Mouse (Mus musculus) liver, embryonic 13.5 days (tissue): ENCODE results near the gene Olah. TPM values are rescaled to one million over a fixed set of nuclear protein-coding genes. Genes with fewer than 3 reads are reported as not detected.

Experiments used
- ATAC-seq: fragments of 200-750 bp; cut with Nextera tagmentation; 2 replicates; pipeline ENCODE4 v1.8.0; 2017; ENCODE audit warnings: low read depth, mild to moderate bottlenecking, moderate number of reproducible peaks, moderate library complexity
- DNase-seq: peaks from one replicate; pipeline ENCODE4 v3.0.0; 2022
- H3K27ac ChIP-seq: fragments of 300-500 bp; sonication (generic); 2 replicates; pipeline ENCODE4 v1.5.1; 2015; ENCODE audit warnings: moderate library complexity, mild to moderate bottlenecking, inconsistent platforms
- H3K27me3 ChIP-seq: fragments of 300-500 bp; sonication (generic); 2 replicates; pipeline ENCODE4 v1.6.1; 2015; ENCODE audit warnings: mild to moderate bottlenecking, inconsistent platforms
- H3K36me3 ChIP-seq: fragments of 300-500 bp; sonication (generic); 2 replicates; pipeline ENCODE4 v1.6.1; 2015; ENCODE audit warnings: mild to moderate bottlenecking, inconsistent platforms
- H3K4me1 ChIP-seq: fragments of 300-500 bp; sonication (generic); replicated peaks from 2 replicates; pipeline ENCODE4 v1.6.1; 2015; ENCODE audit warnings: inconsistent platforms
- H3K4me2 ChIP-seq: fragments of 300-500 bp; sonication (generic); 2 replicates; pipeline ENCODE4 v1.6.1; 2015; ENCODE audit warnings: inconsistent platforms, mild to moderate bottlenecking, moderate library complexity
- H3K4me3 ChIP-seq: fragments of 300-500 bp; sonication (generic); replicated peaks from 2 replicates; pipeline ENCODE4 v1.5.1; 2015; ENCODE audit warnings: mild to moderate bottlenecking, inconsistent platforms
- H3K9ac ChIP-seq: fragments of 300-500 bp; sonication (generic); 2 replicates; pipeline ENCODE4 v1.6.1; 2015; ENCODE audit warnings: mild to moderate bottlenecking, inconsistent platforms
- H3K9me3 ChIP-seq: fragments of 300-500 bp; sonication (generic); replicated peaks from 2 replicates; pipeline ENCODE4 v1.6.1; 2016; ENCODE audit warnings: inconsistent platforms
- WGBS: fragments of 180-500 bp; shearing (Covaris S2); methylation state at CpG from one replicate; pipeline ENCODE4 v1.1.7; 2015; ENCODE audit not compliant: insufficient replicate concordance; 5-methylcytosine and 5-hydroxymethylcytosine counted together
- polyA plus RNA-seq: library from polyadenylated mRNA; unstranded; fragments of >200 nt; fragmentation: Nextera tagmentation; extraction: Ambion mirVana; gene quantifications from 2 replicates; pipeline ENCODE4 v1.2.1, GENCODE M21; 2015

The Olah gene
- polyA plus RNA-seq, 1 experiment from 2014 or later = not detected

DNA sequence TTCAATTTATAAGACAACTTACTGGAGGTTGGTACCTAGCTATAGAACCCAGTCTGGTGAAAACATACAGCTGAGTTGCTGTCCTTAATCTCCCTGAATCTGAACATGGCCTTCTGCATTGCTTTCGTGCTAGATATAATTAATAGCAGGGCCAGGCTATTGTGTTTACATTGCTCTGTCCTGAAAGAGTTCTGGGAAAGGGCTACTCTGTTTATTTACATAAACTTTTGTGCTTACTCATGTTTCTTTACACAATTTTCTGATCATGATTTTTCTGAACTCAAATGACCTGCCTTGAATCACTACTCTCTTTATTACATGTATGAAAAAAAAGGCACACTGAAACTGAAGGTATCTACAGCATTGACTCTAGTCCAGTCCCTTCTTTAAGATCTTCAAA is 18.7 kb upstream of the Olah start:
- Histone ChIP-seq H3K9me3 (no peaks in the 10 kb centered on the region), H3K36me3 (no peaks in the 10 kb centered on the region), H3K4me2 (no peak overlapping the region), H3K27me3 (peaks cover 18% of the 10 kb centered on the region), H3K27ac (no peak overlapping the region), H3K4me3 (no peak overlapping the region), H3K9ac (no peak overlapping the region), H3K4me1 (peaks cover 13% of the 10 kb centered on the region)
- no peak for DNase-seq
- WGBS = 56% methylated on average over 1 of the region's 1 CpGs
- no peak for ATAC-seq

DNA sequence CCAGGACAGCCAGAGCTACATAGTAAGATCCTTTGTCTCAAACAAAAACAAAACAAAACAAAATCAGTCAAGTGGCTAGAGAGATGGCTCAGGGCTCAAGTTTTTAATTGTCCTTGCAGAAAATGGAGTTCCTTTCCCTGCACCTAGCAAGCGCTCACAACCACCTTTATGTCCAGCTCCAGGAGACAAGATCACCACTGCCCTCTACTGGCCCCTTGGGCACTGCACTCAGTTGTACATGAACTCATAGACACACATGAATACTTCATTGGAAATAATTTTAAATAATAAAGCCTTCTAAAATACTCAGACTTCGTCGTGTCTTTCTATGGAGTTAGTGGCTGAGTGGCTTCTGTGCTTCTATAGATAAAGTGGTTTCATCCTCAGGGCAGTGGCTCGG is 17.2 kb upstream of the Olah start:
- Histone ChIP-seq H3K27ac (no peak overlapping the region), H3K4me3 (no peak overlapping the region), H3K36me3 (no peaks in the 10 kb centered on the region), H3K4me1 (peaks cover 9% of the 10 kb centered on the region), H3K27me3 (peaks cover 18% of the 10 kb centered on the region), H3K9ac (no peak overlapping the region), H3K9me3 (no peaks in the 10 kb centered on the region), H3K4me2 (no peak overlapping the region)
- WGBS = 30% methylated on average over 4 of the region's 4 CpGs
- peak; percentile 42 for DNase-seq
- ATAC-seq = no peak

DNA sequence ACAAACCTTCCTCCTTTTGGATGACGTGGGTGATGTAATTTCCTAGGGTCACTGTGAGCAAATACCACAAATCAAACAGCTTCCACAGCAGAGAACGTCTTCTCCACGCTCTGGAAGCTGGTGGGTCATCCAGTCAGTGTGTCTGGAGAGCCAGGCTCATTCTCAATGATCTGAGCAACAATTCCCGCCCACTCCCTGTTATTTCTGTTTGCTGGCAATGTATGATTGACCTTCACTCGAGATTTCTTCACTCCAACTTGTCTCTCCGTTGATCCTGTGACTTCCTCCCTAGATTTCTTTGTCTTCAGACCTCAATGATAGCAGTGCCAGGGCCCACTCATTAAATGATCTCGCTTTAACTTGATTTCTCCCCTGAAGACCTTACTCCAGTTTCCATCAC is 10.7 kb upstream of the Olah start:
- ATAC-seq (no peak), DNase-seq (no peak)
- Histone ChIP-seq H3K27ac (no peak overlapping the region), H3K9ac (no peak overlapping the region), H3K9me3 (no peaks in the 10 kb centered on the region), H3K4me3 (no peak overlapping the region), H3K36me3 (no peaks in the 10 kb centered on the region), H3K4me1 (no peaks in the 10 kb centered on the region), H3K4me2 (no peak overlapping the region), H3K27me3 (no peaks in the 10 kb centered on the region; the same call in 1 of the 2 replicates)
- 48% methylated on average over 7 of the region's 7 CpGs for WGBS

DNA sequence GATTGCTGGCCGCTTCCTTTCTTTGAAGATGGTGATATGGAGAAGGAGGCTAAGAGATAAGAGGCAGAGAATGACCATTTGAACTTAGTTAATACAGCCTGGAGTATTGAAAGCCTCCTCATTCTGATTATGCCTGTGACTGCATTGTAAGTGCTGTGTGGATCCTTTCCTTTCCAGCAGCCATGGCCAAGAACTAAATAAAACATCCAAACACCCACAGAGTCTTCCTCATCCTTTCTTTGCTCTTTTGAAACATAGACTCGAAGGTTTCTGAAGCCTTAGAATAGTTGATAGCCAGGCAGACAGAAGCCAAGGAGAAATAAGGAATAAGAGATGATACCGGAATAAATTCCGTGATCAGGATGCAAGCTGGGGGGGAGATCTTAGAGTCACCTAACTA is 9.0 kb upstream of the Olah start:
- ATAC-seq = no peak
- no peaks in the 10 kb centered on the region for H3K4me1 ChIP-seq
- no peak overlapping the region for H3K27ac ChIP-seq

DNA sequence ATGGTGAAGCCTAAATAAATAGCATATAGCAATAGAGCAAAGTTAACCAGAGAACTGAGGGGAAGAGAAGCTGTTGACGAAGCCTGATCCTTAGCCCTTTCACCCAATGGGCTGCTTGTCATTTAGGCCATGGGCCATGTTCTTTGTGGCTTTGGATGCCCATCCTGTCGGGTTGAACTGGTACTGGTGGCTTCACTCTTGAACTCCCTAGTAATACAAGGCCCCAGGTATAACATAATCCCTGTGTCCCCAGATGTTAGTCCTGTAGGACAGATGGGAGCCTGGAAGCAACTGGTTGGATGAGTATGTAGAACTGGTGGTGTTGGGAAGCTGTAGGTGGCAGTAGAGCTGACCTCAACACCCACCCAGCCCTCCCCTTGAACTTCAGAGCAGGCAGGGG is 5.1 kb downstream of the Olah start:
- no peaks in the 10 kb centered on the region for H3K9me3 ChIP-seq
- H3K9ac ChIP-seq = no peak overlapping the region
- ATAC-seq = no peak
- H3K4me1 ChIP-seq = no peaks in the 10 kb centered on the region
- no peak overlapping the region for H3K27ac ChIP-seq
- H3K4me3 ChIP-seq = no peak overlapping the region
- no peaks in the 10 kb centered on the region for H3K36me3 ChIP-seq
- no peaks in the 10 kb centered on the region for H3K27me3 ChIP-seq
- 49% methylated on average over 2 of the region's 2 CpGs for WGBS
- no peak overlapping the region for H3K4me2 ChIP-seq
- no peak for DNase-seq

More for the DNA sequence above, 9.0 kb upstream of the Olah start:
- no peaks in the 10 kb centered on the region for H3K36me3 ChIP-seq
- 63% methylated on average over 4 of the region's 4 CpGs for WGBS
- H3K9ac ChIP-seq = no peak overlapping the region
- no peaks in the 10 kb centered on the region for H3K9me3 ChIP-seq
- no peaks in the 10 kb centered on the region for H3K27me3 ChIP-seq
- no peak overlapping the region for H3K4me2 ChIP-seq
- no peak overlapping the region for H3K4me3 ChIP-seq
- no peak for DNase-seq

DNA sequence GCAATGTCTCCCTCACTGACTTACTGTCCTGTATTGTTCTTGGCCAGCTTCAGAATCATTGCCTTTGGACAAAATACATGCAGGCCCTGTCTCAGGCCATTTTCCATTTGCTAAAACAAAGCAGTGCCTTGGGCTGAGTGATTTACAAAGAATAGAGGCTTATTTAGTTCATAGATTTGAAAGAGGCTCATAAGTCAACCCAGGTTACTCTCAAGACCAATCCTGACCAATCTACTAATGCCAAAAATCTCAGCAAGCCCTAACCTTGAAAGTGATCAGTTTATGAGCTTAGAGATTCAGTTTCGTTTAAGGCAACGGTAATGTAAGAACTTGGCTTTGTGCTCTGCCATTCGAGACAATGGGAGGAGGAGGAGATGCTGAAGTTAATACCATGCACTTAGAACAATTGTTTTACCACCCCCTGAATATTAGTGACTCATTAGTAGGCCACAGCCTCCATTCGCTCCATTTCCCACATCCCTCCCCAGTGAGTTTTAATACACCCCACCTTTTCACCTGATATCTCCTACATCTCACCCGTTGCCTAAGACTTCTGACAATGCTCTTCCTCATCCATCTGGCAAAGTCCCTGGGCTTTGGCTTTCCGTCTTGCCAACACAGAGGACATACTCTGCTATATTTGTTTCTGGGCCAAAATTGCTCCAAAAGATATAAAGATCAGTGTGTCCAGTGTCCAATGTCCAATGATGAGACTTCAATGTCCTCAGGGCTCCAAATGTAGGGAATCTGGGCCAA is 9.7 kb downstream of the Olah start:
- no peaks in the 10 kb centered on the region for H3K36me3 ChIP-seq
- ATAC-seq = no peak
- no peak overlapping the region for H3K9ac ChIP-seq
- H3K9me3 ChIP-seq = no peaks in the 10 kb centered on the region
- 56% methylated on average over 6 of the region's 6 CpGs for WGBS
- H3K4me1 ChIP-seq = no peaks in the 10 kb centered on the region
- no peak for DNase-seq
- no peak overlapping the region for H3K4me3 ChIP-seq
- no peak overlapping the region for H3K4me2 ChIP-seq
- H3K27ac ChIP-seq = no peak overlapping the region
- H3K27me3 ChIP-seq = no peaks in the 10 kb centered on the region

DNA sequence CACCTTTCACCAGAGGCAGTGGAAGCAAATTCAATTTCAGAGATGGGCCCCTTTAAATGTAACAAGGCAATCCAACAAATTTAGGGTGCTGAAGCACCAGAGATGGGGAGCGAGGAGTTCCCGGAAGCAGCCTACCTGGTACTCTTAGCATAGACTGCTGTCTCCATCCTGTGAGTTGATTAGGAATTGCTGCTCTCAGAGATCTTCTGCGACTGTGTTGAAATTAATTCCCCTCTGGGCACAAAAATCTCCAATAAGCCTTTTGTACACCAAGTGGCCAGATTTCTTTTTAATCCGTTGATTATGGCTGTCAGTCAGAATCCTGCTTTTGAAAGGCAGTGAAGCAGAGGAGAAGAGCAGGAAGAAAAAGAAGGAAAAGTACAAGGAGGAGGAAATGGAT is 31.9 kb downstream of the Olah start:
- H3K4me2 ChIP-seq = no peak overlapping the region
- H3K4me1 ChIP-seq = no peaks in the 10 kb centered on the region
- H3K9me3 ChIP-seq = no peaks in the 10 kb centered on the region
- no peaks in the 10 kb centered on the region for H3K36me3 ChIP-seq
- ATAC-seq = no peak
- no peak overlapping the region for H3K9ac ChIP-seq
- no peak overlapping the region for H3K27ac ChIP-seq
- H3K27me3 ChIP-seq = no peaks in the 10 kb centered on the region
- WGBS = 60% methylated on average over 4 of the region's 4 CpGs
- no peak for DNase-seq
- no peak overlapping the region for H3K4me3 ChIP-seq

DNA sequence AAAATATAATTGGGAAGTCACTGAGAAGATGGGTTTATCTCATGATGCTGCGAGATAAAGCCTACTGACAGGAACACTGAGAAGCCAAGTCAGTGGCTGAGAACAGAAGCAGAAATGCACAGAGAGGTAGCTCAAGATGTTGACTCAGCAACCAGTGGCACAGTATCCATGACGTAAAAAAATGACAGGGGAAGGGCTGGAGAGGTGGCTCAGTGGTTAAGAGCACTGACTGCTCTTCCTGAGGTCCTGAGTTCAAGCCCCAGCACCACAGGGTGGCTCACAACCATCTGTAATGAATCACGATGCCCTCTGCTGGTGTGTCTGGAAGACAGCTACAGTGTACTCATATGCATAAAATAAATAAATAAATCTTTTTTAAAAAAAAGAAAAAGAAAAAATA is 35.9 kb downstream of the Olah start:
- H3K27me3 ChIP-seq = no peaks in the 10 kb centered on the region
- H3K4me3 ChIP-seq = no peak overlapping the region
- ATAC-seq (no peak), DNase-seq (no peak)
- no peak overlapping the region for H3K9ac ChIP-seq
- H3K9me3 ChIP-seq = no peaks in the 10 kb centered on the region
- no peak overlapping the region for H3K4me2 ChIP-seq
- WGBS = 46% methylated on average over 3 of the region's 3 CpGs
- no peak overlapping the region for H3K27ac ChIP-seq
- H3K36me3 ChIP-seq = no peaks in the 10 kb centered on the region
- no peaks in the 10 kb centered on the region for H3K4me1 ChIP-seq

DNA sequence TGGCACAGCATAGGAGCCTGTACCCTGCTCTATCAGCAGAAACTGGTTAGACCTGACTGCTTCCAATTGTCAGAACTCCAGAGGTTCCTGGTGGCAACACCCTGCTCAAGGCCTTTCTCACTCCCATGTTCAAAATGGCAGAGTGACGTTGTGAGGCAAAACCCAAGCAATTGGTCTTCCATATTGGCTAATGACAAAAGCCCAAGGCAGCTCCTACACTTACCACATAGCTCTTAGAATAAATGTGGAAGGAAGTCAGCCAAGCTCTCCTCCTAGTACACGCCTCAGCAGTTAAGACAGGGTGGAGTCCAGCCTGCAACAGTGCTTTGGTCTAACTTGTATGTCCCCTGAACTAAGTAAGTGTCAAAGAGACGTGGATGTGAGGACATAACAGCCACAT is 39.1 kb downstream of the Olah start:
- H3K36me3 ChIP-seq = no peaks in the 10 kb centered on the region
- no peak overlapping the region for H3K4me2 ChIP-seq
- no peak overlapping the region for H3K4me3 ChIP-seq
- no peaks in the 10 kb centered on the region for H3K27me3 ChIP-seq
- H3K4me1 ChIP-seq = no peaks in the 10 kb centered on the region
- 39% methylated on average over 3 of the region's 3 CpGs for WGBS
- DNase-seq (no peak), ATAC-seq (no peak)
- no peak overlapping the region for H3K27ac ChIP-seq
- no peak overlapping the region for H3K9ac ChIP-seq
- no peaks in the 10 kb centered on the region for H3K9me3 ChIP-seq

DNA sequence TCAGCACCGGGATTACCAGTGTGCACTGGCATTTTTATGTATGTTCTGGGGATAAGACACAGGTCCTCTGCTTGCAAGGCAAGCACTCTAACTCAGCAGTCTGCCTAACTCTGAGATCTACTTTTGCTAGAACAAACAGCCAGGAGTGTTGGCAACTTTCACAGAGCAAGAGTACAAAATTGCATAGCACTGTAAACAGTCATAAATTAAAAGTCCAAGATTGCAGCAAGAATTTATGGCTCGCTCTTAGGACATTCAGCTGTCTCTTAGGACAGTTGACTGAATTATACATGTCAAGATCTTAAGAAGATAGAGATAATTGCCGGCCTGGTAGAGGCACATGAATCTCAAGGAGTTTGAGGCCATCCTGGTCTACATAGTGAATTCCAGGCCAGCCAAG is 40.7 kb downstream of the Olah start:
- no peak for ATAC-seq
- DNase-seq = no peak
- H3K27me3 ChIP-seq = no peaks in the 10 kb centered on the region
- no peak overlapping the region for H3K9ac ChIP-seq
- H3K36me3 ChIP-seq = no peaks in the 10 kb centered on the region
- no peaks in the 10 kb centered on the region for H3K4me1 ChIP-seq
- no peak overlapping the region for H3K27ac ChIP-seq
- H3K4me2 ChIP-seq = no peak overlapping the region
- no peak overlapping the region for H3K4me3 ChIP-seq
- 64% methylated on average over 3 of the region's 3 CpGs for WGBS
- no peaks in the 10 kb centered on the region for H3K9me3 ChIP-seq

DNA sequence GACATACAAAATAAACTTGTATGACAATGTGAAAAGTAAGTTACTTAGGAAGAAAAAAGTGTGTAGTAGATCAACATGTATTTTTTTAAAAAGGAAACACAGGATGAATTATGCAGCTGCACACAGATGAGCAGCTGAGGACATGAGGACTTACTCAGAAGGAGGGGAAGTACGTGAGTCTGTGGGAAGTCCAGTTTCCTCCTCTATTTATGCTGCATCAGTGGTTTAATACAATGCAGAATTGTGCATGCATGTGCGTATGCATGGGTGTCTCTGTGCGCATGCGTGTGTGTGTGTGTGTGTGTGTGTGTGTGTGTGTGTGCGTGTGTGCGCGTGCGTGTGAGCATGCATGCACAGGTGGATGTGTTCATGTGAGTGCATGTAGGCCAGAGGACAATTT is 41.2 kb downstream of the Olah start:
- no peak overlapping the region for H3K9ac ChIP-seq
- no peak overlapping the region for H3K27ac ChIP-seq
- no peaks in the 10 kb centered on the region for H3K36me3 ChIP-seq
- ATAC-seq (no peak), DNase-seq (no peak)
- H3K4me2 ChIP-seq = no peak overlapping the region
- no peaks in the 10 kb centered on the region for H3K27me3 ChIP-seq
- H3K9me3 ChIP-seq = no peaks in the 10 kb centered on the region
- H3K4me1 ChIP-seq = no peaks in the 10 kb centered on the region
- no peak overlapping the region for H3K4me3 ChIP-seq
- WGBS = 64% methylated on average over 8 of the region's 8 CpGs

DNA sequence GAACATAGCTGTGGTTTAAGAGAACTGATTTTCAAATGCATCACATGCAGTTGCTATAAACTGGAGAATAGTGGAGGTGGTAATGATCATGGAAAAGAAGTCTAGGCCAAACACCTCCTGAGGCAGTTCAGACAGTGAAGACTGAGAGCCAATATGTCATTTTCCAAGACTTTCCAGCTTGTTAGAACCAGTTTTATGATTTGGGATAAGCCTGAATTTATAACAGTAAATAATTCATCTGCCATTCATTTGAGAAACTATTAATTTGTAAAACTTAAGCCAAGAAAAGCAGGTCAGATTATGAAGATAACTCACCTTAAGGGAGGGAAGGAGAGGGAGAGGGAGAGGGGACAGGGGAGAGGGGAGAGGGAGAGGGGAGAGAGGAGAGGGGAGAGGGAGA is 43.9 kb downstream of the Olah start:
- no peak for DNase-seq
- Histone ChIP-seq H3K27me3 (0 out of 2 replicates have a peak, but pooled peaks cover 2% of the 10 kb centered on the region), H3K4me3 (no peak overlapping the region), H3K4me2 (no peak overlapping the region), H3K4me1 (no peaks in the 10 kb centered on the region), H3K27ac (no peak overlapping the region), H3K36me3 (no peaks in the 10 kb centered on the region), H3K9ac (no peak overlapping the region), H3K9me3 (no peaks in the 10 kb centered on the region)
- no peak for ATAC-seq
